ENCODE assay signal across 12 mouse cellular contexts in the genomic region with DNA sequence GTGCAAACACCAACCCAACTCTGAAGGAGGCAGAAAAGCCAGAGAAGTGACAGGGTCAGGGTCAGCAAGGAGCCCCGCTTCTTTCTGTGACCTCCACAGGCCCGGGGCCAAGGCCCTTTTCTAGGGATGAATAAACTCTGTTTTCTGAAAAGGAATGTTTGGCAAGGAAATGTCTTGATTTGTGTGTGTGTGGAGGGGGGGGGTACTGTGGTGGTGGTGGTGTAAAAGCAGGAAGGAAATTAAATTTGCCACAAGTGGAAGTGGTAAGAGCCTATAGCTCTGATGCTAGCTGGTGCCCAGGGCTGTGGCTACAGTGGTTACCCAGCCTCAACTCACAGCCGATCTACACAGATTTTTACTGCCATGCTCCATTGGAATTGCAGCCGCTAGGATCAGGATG. TPM values are rescaled to one million over a fixed set of nuclear protein-coding genes. Genes with fewer than 3 reads are reported as not detected.
DNase-seq lines count a peak whose midpoint lies in the region; ATAC-seq and TF ChIP-seq lines count a peak whose summit lies in the region.
"Had no signal": no experiment of that assay in that cellular context is flagged by ENCODE, and none has a peak within 500 bp of the region (broad histone marks: within the 10 kb centered on the region; RNA-seq: fewer than 3 reads in every experiment).

No protein-coding gene starts in this region.

- H3K36me3 ChIP-seq in heart, embryonic 12.5 days = no peaks in the 10 kb centered on the region
- H3K36me3 ChIP-seq in hindbrain, embryonic 12.5 days = no peaks in the 10 kb centered on the region
- H3K36me3 ChIP-seq: G1E had no signal

- H3K9me3 ChIP-seq in heart, embryonic 12.5 days (replicated peaks) = no peaks in the 10 kb centered on the region
- no peaks in the 10 kb centered on the region for H3K9me3 ChIP-seq in hindbrain, embryonic 12.5 days (replicated peaks)
- H3K9me3 ChIP-seq: G1E had no signal

- H3K27ac ChIP-seq in heart, embryonic 12.5 days (ENCODE audit: poor library complexity, severe bottlenecking) = no peak overlapping the region
- H3K27ac ChIP-seq in hindbrain, embryonic 12.5 days = no peak overlapping the region

- H3K4me3 ChIP-seq in heart, embryonic 12.5 days = no peak overlapping the region
- H3K4me3 ChIP-seq in hindbrain, embryonic 12.5 days = no peak overlapping the region

- TF ChIP-seq CTCF in brain, embryonic 14.5 days (IDR thresholded peaks at IDR 0.05; ENCODE audit: borderline replicate concordance, extremely low read depth, insufficient read depth, insufficient read length) = no peak

- H3K4me1 ChIP-seq in heart, embryonic 12.5 days (replicated peaks) = peaks cover 24% of the 10 kb centered on the region
- H3K4me1 ChIP-seq in hindbrain, embryonic 12.5 days = peaks cover 21% of the 10 kb centered on the region

- 59% methylated on average over 4 of the region's 4 CpGs for WGBS in heart, embryonic 12.5 days
- whole genome bisulfite sequencing in hindbrain, embryonic 12.5 days = 23% methylated on average over 4 of the region's 4 CpGs

- H3K27me3 ChIP-seq in heart, embryonic 12.5 days (replicated peaks) = peaks cover 13% of the 10 kb centered on the region
- peaks cover 13% of the 10 kb centered on the region for H3K27me3 ChIP-seq in hindbrain, embryonic 12.5 days

- ATAC-seq in heart, embryonic 12.5 days (ENCODE audit: insufficient number of reproducible peaks, low FRiP score) = no peak
- no peak for ATAC-seq in hindbrain, embryonic 12.5 days (ENCODE audit: low FRiP score)

- H3K9ac ChIP-seq in heart, embryonic 12.5 days = no peak overlapping the region
- H3K9ac ChIP-seq in hindbrain, embryonic 12.5 days = no peak overlapping the region

- H3K4me2 ChIP-seq in heart, embryonic 12.5 days = peak overlapping the region; percentile 80; the same call in 1 of the 2 replicates
- H3K4me2 ChIP-seq in hindbrain, embryonic 12.5 days (replicated peaks) = no peak overlapping the region

- TF ChIP-seq POLR2A in brain, embryonic 14.5 days (IDR thresholded peaks at IDR 0.05; ENCODE audit: borderline replicate concordance, extremely low read depth, insufficient read depth, insufficient read length, poor library complexity, severe bottlenecking) = no peak

- DNase-seq in heart, adult 11 months = no peak
- peak; percentile 10 to 23 for DNase-seq in B cell, adult 2 months
- peak; percentile 39 for DNase-seq in brain, embryonic 14.5 days (ENCODE audit: low read depth)
- peak; percentile 62 to 63 for DNase-seq in kidney, postnatal 25 days
- DNase-seq in layer of hippocampus, adult 8-10 months (ENCODE audit: low spot score in 2 of 2) = no peak
- no peak for DNase-seq in spleen, adult 12 weeks (ENCODE audit: low spot score)
- DNase-seq: cerebellum, adult 2 months; gastrocnemius, postnatal 25 days; left cerebral cortex, postnatal 4 days had no signal

RNA-seq across cellular contexts. Expression of a gene that starts 0.7 kb away (rescaled TPM):
- polyA plus RNA-seq in heart, embryonic 12.5 days (2016; fragmentation: Nextera tagmentation; extraction: Ambion mirVana) = 0.22 and 0.23 TPM in 2 replicates
- 0.77 and 0.85 TPM in 2 replicates for polyA plus RNA-seq in brain, embryonic 14.5 days (2012; rRNA removed)
- 1 to 10 TPM; 3.7 to 4.7 (median 3.9) TPM for total RNA-seq in layer of hippocampus, adult 8-10 months (2022)
- polyA plus RNA-seq in hindbrain, embryonic 12.5 days (2016; fragmentation: Nextera tagmentation; extraction: Ambion mirVana) = 0.10 and 0.26 TPM in 2 replicates

Comparison
In these comparisons a context has a peak if more than half of its experiments do, and no peak if none do; other contexts are left out.
1. DNase-seq: peak in B cell, adult 2 months (2 of 2), brain, embryonic 14.5 days (single experiment) and kidney, postnatal 25 days (2 of 2); none in heart, adult 11 months (single experiment), layer of hippocampus, adult 8-10 months (0 of 2) and spleen, adult 12 weeks (single experiment).